Mouse (Mus musculus): ENCODE results near the gene Uqcc2. TPM values are rescaled to one million over a fixed set of nuclear protein-coding genes. Genes with fewer than 3 reads are reported as not detected.

Gene Uqcc2
- total and polyA plus RNA-seq, 3 experiments = 288 to 343 (median 296) TPM

DNA sequence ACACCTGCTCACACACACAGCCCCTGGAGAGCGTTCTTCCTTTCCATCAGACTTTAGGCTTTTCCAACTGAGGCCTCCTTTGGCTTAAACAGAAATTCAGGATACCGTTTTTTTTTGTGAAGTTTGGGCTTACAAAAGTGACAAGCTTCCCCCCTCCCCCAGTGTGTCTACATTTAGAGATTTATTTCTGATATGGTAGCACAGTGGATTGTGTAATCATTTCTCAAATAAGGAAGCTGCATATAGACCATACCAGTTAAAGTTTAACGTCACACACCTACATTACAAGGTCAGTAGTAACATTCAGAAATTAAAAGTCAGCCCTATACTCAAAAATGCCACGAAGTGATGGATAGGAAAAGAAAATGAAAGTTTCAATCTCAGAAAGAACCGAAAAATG, 51.8 kb downstream of the Uqcc2 start:
- WGBS = 89% methylated on average over 5 of the region's 5 CpGs

DNA sequence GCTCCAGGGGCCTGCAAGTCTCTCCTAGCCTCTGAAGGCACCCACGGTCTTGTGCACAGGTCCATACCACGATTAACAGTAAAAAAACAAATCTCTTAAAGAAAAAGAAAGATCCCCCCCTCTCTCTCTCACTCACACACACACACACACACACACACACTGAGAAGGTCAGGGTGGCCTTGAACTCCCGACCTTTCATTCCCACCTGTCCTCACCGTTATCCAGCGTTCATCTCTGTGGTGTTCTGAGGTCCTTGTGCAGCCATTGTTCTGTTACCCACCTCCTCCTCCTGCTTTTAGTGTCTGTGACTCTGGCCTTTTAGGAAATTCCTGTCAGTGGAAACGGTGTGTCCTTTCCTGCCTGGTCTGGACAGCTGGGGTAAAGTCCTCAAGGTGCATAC, 55.2 kb downstream of the Uqcc2 start:
- WGBS = 67% methylated on average over 6 of the region's 6 CpGs
- H3K4me1 ChIP-seq (ENCODE audit: control insufficient read depth, insufficient read depth, low read length) = peaks cover 3% of the 10 kb centered on the region
- no peaks in the 10 kb centered on the region for H3K79me2 ChIP-seq (replicated peaks; ENCODE audit: control insufficient read depth, insufficient read depth, low read length)
- no peaks in the 10 kb centered on the region for H3K36me3 ChIP-seq (ENCODE audit: control insufficient read depth, insufficient read depth, low read length)
- TF ChIP-seq CTCF (IDR thresholded peaks at IDR 0.05) (no peak), EP300 (IDR thresholded peaks at IDR 0.05; ENCODE audit: insufficient read depth, low read depth, low read length) (no peak), POLR2A (IDR thresholded peaks at IDR 0.05; ENCODE audit: insufficient read depth, low read depth, low read length) (no peak)
- no peak overlapping the region for H3K9ac ChIP-seq (ENCODE audit: low read depth, low read length)
- no peak overlapping the region for H3K4me3 ChIP-seq
- H3K27ac ChIP-seq = no peak overlapping the region
- intact Hi-C loops (cut with DNase I) = no loop called here
- DNase-seq = no peak
- H3K27me3 ChIP-seq (ENCODE audit: control insufficient read depth, insufficient read depth, low read length) = no peaks in the 10 kb centered on the region

More for the DNA sequence above, 51.8 kb downstream of the Uqcc2 start:
- no peaks in the 10 kb centered on the region for H3K27me3 ChIP-seq (ENCODE audit: control insufficient read depth, insufficient read depth, low read length)
- intact Hi-C loops (cut with DNase I) = no loop called here
- no peak for TF ChIP-seq EP300 (IDR thresholded peaks at IDR 0.05; ENCODE audit: insufficient read depth, low read depth, low read length)
- no peak for TF ChIP-seq CTCF (IDR thresholded peaks at IDR 0.05)
- TF ChIP-seq POLR2A (IDR thresholded peaks at IDR 0.05; ENCODE audit: insufficient read depth, low read depth, low read length) = no peak
- H3K36me3 ChIP-seq (ENCODE audit: control insufficient read depth, insufficient read depth, low read length) = no peaks in the 10 kb centered on the region
- no peak for DNase-seq
- H3K79me2 ChIP-seq (replicated peaks; ENCODE audit: control insufficient read depth, insufficient read depth, low read length) = no peaks in the 10 kb centered on the region
- no peak overlapping the region for H3K9ac ChIP-seq (ENCODE audit: low read depth, low read length)
- H3K27ac ChIP-seq = no peak overlapping the region
- H3K4me3 ChIP-seq = no peak overlapping the region
- H3K4me1 ChIP-seq (ENCODE audit: control insufficient read depth, insufficient read depth, low read length) = peaks cover 3% of the 10 kb centered on the region

DNA sequence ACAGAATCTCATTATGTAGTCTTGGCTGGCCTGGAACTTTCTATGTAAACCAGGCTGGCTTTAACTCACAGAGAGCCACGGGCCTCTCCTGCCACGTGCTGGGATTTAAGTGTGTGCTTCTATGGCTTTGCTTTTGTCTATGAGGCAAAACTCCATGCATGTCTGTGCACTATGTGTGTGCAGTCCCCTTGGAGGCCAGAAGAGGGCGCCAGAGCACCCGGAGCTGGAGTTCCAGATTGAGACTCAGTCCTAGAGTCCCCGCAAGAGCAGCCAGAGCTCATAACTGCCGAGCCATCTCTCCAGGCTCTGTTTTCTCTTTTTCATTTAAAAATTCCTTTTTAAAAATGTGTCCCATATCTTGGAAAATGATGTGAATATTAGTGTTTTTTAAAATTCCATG, 55.8 kb downstream of the Uqcc2 start:
- 80% methylated on average over 6 of the region's 6 CpGs for WGBS
- H3K27me3 ChIP-seq (ENCODE audit: control insufficient read depth, insufficient read depth, low read length) = no peaks in the 10 kb centered on the region

DNA sequence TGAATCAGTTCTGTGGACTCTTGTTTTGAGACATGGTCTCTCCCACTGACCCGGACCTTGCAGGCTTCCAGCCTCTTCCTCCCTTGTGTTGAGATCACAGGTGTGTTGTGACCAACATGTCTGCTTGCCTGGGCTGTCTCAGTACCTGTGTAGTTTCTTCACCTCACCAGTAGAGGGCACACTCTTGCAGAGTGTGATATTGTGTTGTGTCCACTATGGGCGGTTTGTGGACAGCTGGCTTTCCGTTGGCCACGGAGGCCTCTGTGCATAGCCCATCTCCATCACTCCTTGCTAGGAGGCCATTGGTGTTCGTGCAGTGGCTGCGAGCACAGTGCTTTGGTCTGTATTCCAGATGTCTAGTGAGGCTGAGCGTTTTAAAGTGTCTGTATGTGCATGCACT, 56.6 kb downstream of the Uqcc2 start:
- peaks cover 3% of the 10 kb centered on the region for H3K4me1 ChIP-seq (ENCODE audit: control insufficient read depth, insufficient read depth, low read length)
- H3K9ac ChIP-seq (ENCODE audit: low read depth, low read length) = no peak overlapping the region
- no peak overlapping the region for H3K27ac ChIP-seq
- WGBS = 95% methylated on average over 7 of the region's 7 CpGs
- no peak overlapping the region for H3K4me3 ChIP-seq
- no peaks in the 10 kb centered on the region for H3K79me2 ChIP-seq (replicated peaks; ENCODE audit: control insufficient read depth, insufficient read depth, low read length)
- H3K36me3 ChIP-seq (ENCODE audit: control insufficient read depth, insufficient read depth, low read length) = no peaks in the 10 kb centered on the region
- H3K27me3 ChIP-seq (ENCODE audit: control insufficient read depth, insufficient read depth, low read length) = no peaks in the 10 kb centered on the region
- intact Hi-C loops (cut with DNase I) = no loop called here
- no peak for TF ChIP-seq EP300 (IDR thresholded peaks at IDR 0.05; ENCODE audit: insufficient read depth, low read depth, low read length)
- peak; percentile 32 for TF ChIP-seq CTCF (IDR thresholded peaks at IDR 0.05)
- no peak for DNase-seq

More for the DNA sequence above, 55.8 kb downstream of the Uqcc2 start:
- H3K27ac ChIP-seq = no peak overlapping the region
- no peaks in the 10 kb centered on the region for H3K36me3 ChIP-seq (ENCODE audit: control insufficient read depth, insufficient read depth, low read length)
- H3K79me2 ChIP-seq (replicated peaks; ENCODE audit: control insufficient read depth, insufficient read depth, low read length) = no peaks in the 10 kb centered on the region
- H3K4me3 ChIP-seq = no peak overlapping the region
- peaks cover 3% of the 10 kb centered on the region for H3K4me1 ChIP-seq (ENCODE audit: control insufficient read depth, insufficient read depth, low read length)
- DNase-seq = no peak
- intact Hi-C loops (cut with DNase I) = no loop called here
- TF ChIP-seq CTCF (IDR thresholded peaks at IDR 0.05) (peak; percentile 59), EP300 (IDR thresholded peaks at IDR 0.05; ENCODE audit: insufficient read depth, low read depth, low read length) (no peak)
- H3K9ac ChIP-seq (ENCODE audit: low read depth, low read length) = no peak overlapping the region

DNA sequence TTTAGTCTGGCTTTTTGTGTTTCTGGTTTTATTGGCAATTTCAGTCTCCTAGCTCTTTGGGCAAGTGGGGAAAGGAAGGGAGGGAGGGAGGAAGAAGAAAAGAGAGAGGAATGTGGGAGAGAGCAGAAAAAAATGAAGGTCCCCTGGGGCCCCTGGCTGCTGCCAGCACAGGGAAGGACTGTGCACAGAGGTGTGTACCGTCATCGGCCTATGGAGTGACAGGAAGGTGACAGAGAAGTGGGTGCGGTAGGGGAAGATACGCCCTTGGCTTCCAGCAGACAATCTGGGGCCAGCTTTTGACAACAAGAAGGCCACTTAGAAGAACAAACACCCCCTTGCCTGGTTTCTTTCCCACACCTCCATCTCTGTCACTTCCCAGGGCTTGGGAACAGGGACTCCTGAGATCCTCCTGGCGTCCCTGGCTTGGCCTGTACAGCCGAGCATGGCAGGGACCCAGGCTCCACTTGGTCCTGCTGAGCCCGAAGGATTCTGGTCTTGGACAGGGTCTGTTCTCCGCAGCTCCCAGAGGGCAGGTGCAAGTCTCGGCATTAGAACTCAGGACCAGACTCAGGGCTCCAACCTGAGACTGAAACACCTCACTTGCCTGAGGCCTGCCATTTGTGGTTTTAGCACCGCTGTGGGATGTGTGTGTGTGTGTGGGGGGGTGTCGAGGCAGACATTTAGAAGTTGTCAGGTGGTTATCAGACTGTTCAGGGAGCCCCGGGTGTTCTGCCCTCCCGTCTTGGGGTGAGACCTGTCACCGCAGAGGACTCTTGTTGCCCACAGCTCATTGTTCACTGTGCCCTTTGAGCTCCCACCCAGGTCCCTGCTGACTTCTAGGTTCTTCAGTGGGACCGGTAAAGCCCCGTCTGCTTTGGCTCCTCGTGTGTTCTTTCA, 58.6 kb downstream of the Uqcc2 start:
- DNase-seq = no peak
- no peak for TF ChIP-seq CTCF (IDR thresholded peaks at IDR 0.05)
- TF ChIP-seq EP300 (IDR thresholded peaks at IDR 0.05; ENCODE audit: insufficient read depth, low read depth, low read length) = no peak
- no peak for TF ChIP-seq POLR2A (IDR thresholded peaks at IDR 0.05; ENCODE audit: insufficient read depth, low read depth, low read length)
- no peaks in the 10 kb centered on the region for H3K27me3 ChIP-seq (ENCODE audit: control insufficient read depth, insufficient read depth, low read length)

DNA sequence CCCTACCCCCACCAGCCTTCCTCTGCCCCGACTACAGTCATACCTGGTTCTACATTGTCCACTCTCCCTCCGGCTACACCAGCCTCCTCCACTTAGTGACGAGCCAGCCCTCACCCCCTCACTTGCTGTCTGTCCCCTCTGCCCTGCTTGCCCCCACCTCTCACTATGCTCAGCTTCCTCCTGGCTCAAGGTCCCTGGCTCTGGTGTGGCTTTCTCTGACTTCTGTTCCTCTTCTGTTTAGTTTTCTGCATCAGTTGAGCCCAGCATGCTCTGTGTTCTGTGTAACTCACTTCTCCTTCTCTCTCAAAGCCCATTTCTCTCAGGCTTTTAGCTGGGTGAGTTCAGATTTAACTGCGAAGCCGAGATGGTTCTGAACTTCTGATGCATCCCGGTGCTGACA, 59.5 kb downstream of the Uqcc2 start:
- DNase-seq = no peak
- no peak overlapping the region for H3K27ac ChIP-seq
- intact Hi-C loops (cut with DNase I) = no loop called here
- no peak overlapping the region for H3K4me3 ChIP-seq
- no peak overlapping the region for H3K9ac ChIP-seq (ENCODE audit: low read depth, low read length)
- H3K4me1 ChIP-seq (ENCODE audit: control insufficient read depth, insufficient read depth, low read length) = no peaks in the 10 kb centered on the region; the same call in 1 of the 2 replicates
- no peaks in the 10 kb centered on the region for H3K79me2 ChIP-seq (replicated peaks; ENCODE audit: control insufficient read depth, insufficient read depth, low read length)
- no peaks in the 10 kb centered on the region for H3K27me3 ChIP-seq (ENCODE audit: control insufficient read depth, insufficient read depth, low read length)
- 65% methylated on average over 6 of the region's 6 CpGs for WGBS
- no peaks in the 10 kb centered on the region for H3K36me3 ChIP-seq (ENCODE audit: control insufficient read depth, insufficient read depth, low read length)
- TF ChIP-seq POLR2A (IDR thresholded peaks at IDR 0.05; ENCODE audit: insufficient read depth, low read depth, low read length) (no peak), CTCF (IDR thresholded peaks at IDR 0.05) (no peak), EP300 (IDR thresholded peaks at IDR 0.05; ENCODE audit: insufficient read depth, low read depth, low read length) (no peak)

More for the DNA sequence above, 58.6 kb downstream of the Uqcc2 start:
- Histone ChIP-seq H3K9ac (ENCODE audit: low read depth, low read length) (no peak overlapping the region), H3K79me2 (replicated peaks; ENCODE audit: control insufficient read depth, insufficient read depth, low read length) (no peaks in the 10 kb centered on the region), H3K36me3 (ENCODE audit: control insufficient read depth, insufficient read depth, low read length) (no peaks in the 10 kb centered on the region), H3K27ac (no peak overlapping the region), H3K4me1 (ENCODE audit: control insufficient read depth, insufficient read depth, low read length) (no peaks in the 10 kb centered on the region; the same call in 1 of the 2 replicates), H3K4me3 (no peak overlapping the region)
- intact Hi-C loops (cut with DNase I) = no loop called here
- WGBS = 65% methylated on average over 17 of the region's 17 CpGs

Measured in heart, adult 2 months (tissue).